Mouse (Mus musculus) small intestine, adult 2 months (tissue): ENCODE data around the gene Ptn.

Source experiments
- CTCF ChIP-seq: fragments of 200-500 bp; IDR thresholded peaks from 2 replicates; pipeline ENCODE4 v1.5.1; 2012; ENCODE audit warnings: low read depth, mild to moderate bottlenecking, control low read depth, inconsistent platforms, low read length, moderate library complexity, mixed read lengths; ENCODE audit not compliant: insufficient replicate concordance, insufficient read length; ENCODE audit errors: extremely low read depth
- POLR2A ChIP-seq: fragments of 200-500 bp; IDR thresholded peaks from 2 replicates; pipeline ENCODE4 v1.6.1; 2012; ENCODE audit warnings: low read depth, mild to moderate bottlenecking, control low read depth, inconsistent platforms, low read length, moderate library complexity

- TF ChIP-seq POLR2A = no peak
- TF ChIP-seq CTCF = no peak
These were observed 8.4 kb upstream of the Ptn start for GRCm38 (mm10) chr6:36818281-36819018.
